ENCODE assay signal across 8 mouse cellular contexts in genomic region chr5:23758633-23759032, GRCm38 (mm10). TPM values are rescaled to one million over a fixed set of nuclear protein-coding genes. Genes with fewer than 3 reads are reported as not detected.
DNase-seq lines count a peak whose midpoint lies in the region; ATAC-seq and TF ChIP-seq lines count a peak whose summit lies in the region.
"Had no signal": no experiment of that assay in that cellular context is flagged by ENCODE, and none has a peak within 500 bp of the region (broad histone marks: within the 10 kb centered on the region; RNA-seq: fewer than 3 reads in every experiment).

No protein-coding gene starts in this region.

- peak; percentile 41; the same call in 1 of the 2 replicates for ATAC-seq in lung, embryonic 16.5 days (ENCODE audit: low read depth)

- WGBS in lung, embryonic 16.5 days = 52% methylated on average over 2 of the region's 2 CpGs

- peak; percentile 63 for TF ChIP-seq CTCF in left cerebral cortex, adult 2 months (IDR thresholded peaks at IDR 0.05)

- no peak overlapping the region for H3K4me2 ChIP-seq in lung, embryonic 16.5 days (ENCODE audit: low read depth, low read length)

- H3K9ac ChIP-seq in lung, embryonic 16.5 days (ENCODE audit: low read length) = no peak overlapping the region

- no peak overlapping the region for H3K4me3 ChIP-seq in left cerebral cortex, adult 2 months
- no peak overlapping the region for H3K4me3 ChIP-seq in lung, embryonic 16.5 days (ENCODE audit: low read length)
- H3K4me3 ChIP-seq: erythroblast, embryonic 14.5 days had no signal

- H3K4me1 ChIP-seq in lung, embryonic 16.5 days (replicated peaks; ENCODE audit: control insufficient read depth, insufficient read depth, low read length) = no peaks in the 10 kb centered on the region

- H3K27me3 ChIP-seq in lung, embryonic 16.5 days (ENCODE audit: control insufficient read depth, insufficient read depth, low read depth, low read length) = no peaks in the 10 kb centered on the region

- intact Hi-C loops in left cerebral cortex, adult 2 months (cut with DNase I) = loop anchor here (2.0 kb wide), 1 partner anchor 84 kb away; no protein-coding TSS in a partner anchor

- no peaks in the 10 kb centered on the region for H3K9me3 ChIP-seq in lung, embryonic 16.5 days (ENCODE audit: control insufficient read depth, low read length)

- peak in 1 of 2 experiments; percentile 43 for DNase-seq in left cerebral cortex, adult 2 months (ENCODE audit: extremely low spot score in 1 of 2, low spot score in 2 of 2)
- DNase-seq in left cerebral cortex, adult 8-10 months (ENCODE audit: low spot score in 2 of 2) = no peak
- peak; percentile 44 for DNase-seq in R1 (ENCODE audit: low read depth, low spot score)
- peak; percentile 54 for DNase-seq in embryo, embryonic 11 days
- peak; percentile 20 for DNase-seq in kidney, adult 9 months
- peak; percentile 40 for DNase-seq in right cerebral cortex, postnatal 14 days

- H3K27ac ChIP-seq in left cerebral cortex, adult 2 months = no peak overlapping the region; the same call in 1 of the 2 replicates
- H3K27ac ChIP-seq in lung, embryonic 16.5 days (ENCODE audit: low read length) = no peak overlapping the region

- peaks cover 13% of the 10 kb centered on the region for H3K36me3 ChIP-seq in lung, embryonic 16.5 days (ENCODE audit: control insufficient read depth, insufficient read depth, low read length)

RNA-seq across cellular contexts. Expression of gene Pus7, which starts 24.9 kb away (rescaled TPM):
- 10 to 100 TPM; 16.2 to 17.8 TPM for total RNA-seq in left cerebral cortex, adult 2 months (2021)
- 10 to 100 TPM; 15.7 to 22.8 (median 17.8) TPM for total RNA-seq in left cerebral cortex, adult 8-10 months (2022)
- 23.0 and 23.6 TPM in 2 replicates for polyA plus RNA-seq in lung, embryonic 16.5 days (2015; fragmentation: Nextera tagmentation; extraction: Ambion mirVana)

RNA-seq across cellular contexts. Expression of gene Rint1, which starts 28.9 kb away (rescaled TPM):
- 10 to 100 TPM; 21.8 to 25.5 TPM for total RNA-seq in left cerebral cortex, adult 2 months (2021)
- total RNA-seq in left cerebral cortex, adult 8-10 months (2022) = 10 to 100 TPM; 18.8 to 22.9 (median 21.0) TPM
- polyA plus RNA-seq in lung, embryonic 16.5 days (2015; fragmentation: Nextera tagmentation; extraction: Ambion mirVana) = 30.6 and 37.2 TPM in 2 replicates

Comparison
In these comparisons a context has a peak if more than half of its experiments do, and no peak if none do; other contexts are left out.
1. DNase-seq: peak in R1 (single experiment), embryo, embryonic 11 days (single experiment), kidney, adult 9 months (single experiment) and right cerebral cortex, postnatal 14 days (single experiment); none in left cerebral cortex, adult 8-10 months (0 of 2).